Mouse (Mus musculus) liver, postnatal 0 days (tissue): ENCODE measurements at regions not wholly inside any gene's neighbourhood (a gene's known extent, or its start where the extent isn't known, plus 50 kb on each side); places are given as distances from the start of the nearest gene placed in this dataset.

ENCODE experiments used
- ATAC-seq: fragments of 200-750 bp; cut with Nextera tagmentation; 2 replicates; pipeline ENCODE4 v1.8.0; 2017; ENCODE audit warnings: mild to moderate bottlenecking, moderate library complexity
- DNase-seq: peaks from one replicate; pipeline ENCODE4 v3.0.0-alpha.2; 2016
- H3K27ac ChIP-seq: fragments of 300-500 bp; sonication (generic); 2 replicates; pipeline ENCODE4 v1.5.1; 2014; ENCODE audit warnings: antibody characterized with exemption, moderate library complexity, mild to moderate bottlenecking, low read depth
- H3K27me3 ChIP-seq: fragments of 300-500 bp; sonication (generic); 2 replicates; pipeline ENCODE4 v1.6.1; 2014; ENCODE audit warnings: low read length, control low read depth, mixed read lengths; ENCODE audit not compliant: insufficient read depth
- H3K36me3 ChIP-seq: fragments of 300-500 bp; sonication (generic); replicated peaks from 2 replicates; pipeline ENCODE4 v1.6.1; 2014; ENCODE audit warnings: mild to moderate bottlenecking, control low read depth, low read length, moderate library complexity, mixed read lengths; ENCODE audit not compliant: insufficient read depth
- H3K4me1 ChIP-seq: fragments of 300-500 bp; sonication (generic); 2 replicates; pipeline ENCODE4 v1.6.1; 2014; ENCODE audit warnings: antibody characterized with exemption, mild to moderate bottlenecking, control low read depth; ENCODE audit not compliant: insufficient read depth
- H3K4me2 ChIP-seq: fragments of 300-500 bp; sonication (generic); 2 replicates; pipeline ENCODE4 v1.6.1; 2014; ENCODE audit warnings: low read depth, mild to moderate bottlenecking, low read length, moderate library complexity, mixed read lengths
- H3K4me3 ChIP-seq: fragments of 300-500 bp; sonication (generic); 2 replicates; pipeline ENCODE4 v1.5.1; 2014; ENCODE audit warnings: low read depth, low read length
- H3K9ac ChIP-seq: fragments of 300-500 bp; sonication (generic); replicated peaks from 2 replicates; pipeline ENCODE4 v1.6.1; 2014; ENCODE audit warnings: mild to moderate bottlenecking, moderate library complexity
- H3K9me3 ChIP-seq: fragments of 300-500 bp; sonication (generic); 2 replicates; pipeline ENCODE4 v1.6.1; 2016; ENCODE audit warnings: mild to moderate bottlenecking, control low read depth, low read length, mixed read lengths
- CTCF ChIP-seq: sonication (generic); IDR thresholded peaks from 2 replicates; pipeline ENCODE4 v1.5.1; 2016; ENCODE audit warnings: antibody characterized with exemption, low read depth
- EP300 ChIP-seq: IDR thresholded peaks from 2 replicates; pipeline ENCODE4 v1.6.1; 2016; ENCODE audit warnings: antibody characterized with exemption, low read depth, mild to moderate bottlenecking
- whole genome bisulfite sequencing: fragments of 180-500 bp; shearing (Covaris S2); extraction: QIAGEN DNeasy Blood & Tissue Kit; methylation state at CpG from one replicate; pipeline ENCODE4 v1.1.7; 2014; ENCODE audit not compliant: insufficient replicate concordance; 5-methylcytosine and 5-hydroxymethylcytosine counted together

DNA sequence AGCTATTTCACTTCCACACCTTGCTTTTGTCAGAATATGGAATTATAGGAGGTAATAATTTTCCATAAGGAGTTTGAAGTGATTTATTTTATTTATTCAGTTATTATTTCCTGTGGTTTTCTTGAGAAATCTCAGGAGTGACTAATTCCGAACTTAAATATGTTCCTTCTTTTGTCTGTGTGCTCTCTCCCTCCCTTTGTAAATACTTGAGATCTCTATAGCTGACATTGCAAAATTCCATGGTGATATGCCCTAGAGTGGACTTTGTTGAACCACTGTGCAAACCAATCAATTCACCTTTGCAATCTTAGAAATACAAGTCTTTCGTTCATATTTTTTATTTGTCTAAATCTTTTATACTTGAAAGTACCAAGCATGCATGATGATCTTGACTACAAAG is 478.8 kb upstream of the Gm9747 start:
- DNase-seq = no peak
- Histone ChIP-seq H3K4me3 (no peak overlapping the region), H3K27me3 (no peaks in the 10 kb centered on the region), H3K4me1 (no peaks in the 10 kb centered on the region), H3K9ac (no peak overlapping the region), H3K36me3 (no peaks in the 10 kb centered on the region), H3K27ac (no peak overlapping the region), H3K4me2 (no peak overlapping the region), H3K9me3 (no peaks in the 10 kb centered on the region)
- TF ChIP-seq EP300 (no peak), CTCF (no peak)
- no peak for ATAC-seq
- WGBS = 60% methylated on average over 2 of the region's 2 CpGs

DNA sequence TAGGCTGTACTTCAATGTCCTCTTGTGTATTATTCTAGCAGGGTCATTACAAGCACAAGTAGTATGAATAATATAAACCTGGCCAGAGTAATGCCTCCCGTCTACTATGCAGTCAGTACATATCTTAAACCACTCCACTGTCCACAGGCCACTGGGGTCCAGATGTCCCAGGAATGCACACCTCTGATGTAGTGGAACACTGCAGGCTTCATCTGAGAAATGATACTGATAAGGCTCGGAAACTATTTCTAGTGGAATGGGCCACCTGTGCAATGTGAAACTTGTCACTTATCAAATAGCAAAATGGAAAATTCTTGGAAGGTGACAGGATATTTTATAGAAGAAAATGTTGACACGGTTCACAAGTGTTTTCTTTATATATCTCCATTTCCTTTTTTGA is 477.6 kb upstream of the Gm9747 start:
- ATAC-seq (no peak), DNase-seq (no peak)
- WGBS = 76% methylated on average over 3 of the region's 3 CpGs
- H3K4me2 ChIP-seq = no peak overlapping the region
- H3K9ac ChIP-seq = no peak overlapping the region
- no peaks in the 10 kb centered on the region for H3K4me1 ChIP-seq
- H3K36me3 ChIP-seq = no peaks in the 10 kb centered on the region
- no peak overlapping the region for H3K4me3 ChIP-seq
- no peak for TF ChIP-seq EP300
- no peak for TF ChIP-seq CTCF
- no peaks in the 10 kb centered on the region for H3K9me3 ChIP-seq
- H3K27me3 ChIP-seq = no peaks in the 10 kb centered on the region
- H3K27ac ChIP-seq = no peak overlapping the region

- Histone ChIP-seq H3K36me3 (no peaks in the 10 kb centered on the region), H3K4me1 (no peaks in the 10 kb centered on the region), H3K27ac (no peak overlapping the region), H3K9me3 (no peaks in the 10 kb centered on the region), H3K4me2 (no peak overlapping the region), H3K27me3 (no peaks in the 10 kb centered on the region), H3K4me3 (no peak overlapping the region), H3K9ac (no peak overlapping the region)
- no peak for TF ChIP-seq EP300
- no peak for TF ChIP-seq CTCF
- WGBS = 63% methylated on average over 2 of the region's 2 CpGs
- ATAC-seq (no peak), DNase-seq (no peak)
Observed at GRCm38 (mm10) chr1:81755694-81756093, 477.2 kb upstream of the Gm9747 start.

DNA sequence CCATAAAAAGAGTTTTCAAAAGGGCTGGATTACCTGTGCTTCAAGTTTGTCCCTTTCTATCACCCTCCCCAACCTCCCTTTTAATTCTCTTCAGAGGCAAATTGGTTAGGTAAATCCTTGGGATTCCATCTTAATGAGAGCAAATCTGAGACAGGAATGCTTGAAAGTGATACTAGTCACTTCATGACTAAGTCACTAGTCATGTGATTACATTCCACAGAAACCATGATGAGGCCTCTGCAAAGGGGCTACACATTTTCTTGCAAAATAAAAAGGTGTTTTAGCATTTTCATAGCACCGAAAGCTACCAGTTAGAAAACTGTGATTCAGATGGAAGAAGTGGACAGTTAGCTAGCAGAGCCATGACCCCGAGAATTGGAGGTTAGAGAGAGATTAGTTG is 473.0 kb upstream of the Gm9747 start:
- Histone ChIP-seq H3K27ac (no peak overlapping the region), H3K4me3 (no peak overlapping the region), H3K4me2 (no peak overlapping the region), H3K27me3 (no peaks in the 10 kb centered on the region), H3K36me3 (no peaks in the 10 kb centered on the region), H3K4me1 (no peaks in the 10 kb centered on the region), H3K9ac (no peak overlapping the region), H3K9me3 (no peaks in the 10 kb centered on the region)
- TF ChIP-seq EP300 (no peak), CTCF (no peak)
- 59% methylated on average over 2 of the region's 2 CpGs for WGBS
- DNase-seq = no peak
- no peak for ATAC-seq

DNA sequence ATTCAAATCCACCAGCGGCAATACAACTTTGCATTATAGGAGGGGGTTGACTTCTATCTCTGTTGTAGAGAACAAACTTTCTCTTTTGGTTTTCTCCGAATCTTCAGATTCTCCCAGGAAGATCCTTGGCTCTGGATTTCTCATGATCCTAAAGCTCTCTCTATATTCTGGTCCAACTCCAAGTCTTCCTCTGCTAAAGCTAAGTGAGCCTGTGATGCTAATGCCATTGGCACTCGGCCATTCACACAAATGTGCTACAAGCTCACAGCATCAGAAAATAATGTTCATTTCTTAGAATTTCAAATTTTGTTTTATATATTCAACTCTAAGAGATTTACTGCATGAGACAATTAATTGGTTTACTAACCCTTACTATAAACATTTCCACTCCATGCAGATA is 461.2 kb upstream of the Gm9747 start:
- WGBS = 85% methylated on average over 3 of the region's 3 CpGs

DNA sequence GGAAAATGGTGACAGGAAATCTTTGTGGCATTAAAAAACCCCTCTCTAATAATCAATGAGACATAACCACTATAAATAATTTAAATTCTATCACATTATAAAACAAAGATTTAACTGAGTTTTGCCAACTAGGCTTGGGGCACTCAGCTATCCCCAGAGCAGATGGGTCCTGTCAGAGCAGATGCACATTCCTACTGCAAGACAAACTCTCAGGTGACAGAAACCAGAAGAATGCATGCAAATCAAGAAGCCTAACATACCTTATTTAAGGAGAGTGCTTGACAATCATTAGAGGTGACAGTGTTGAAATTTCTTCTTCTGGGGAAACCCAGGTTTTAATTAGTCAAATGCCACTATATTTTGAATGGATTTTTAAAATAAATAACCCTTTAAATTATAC is 452.3 kb upstream of the Gm9747 start:
- H3K4me1 ChIP-seq = no peaks in the 10 kb centered on the region
- no peaks in the 10 kb centered on the region for H3K27me3 ChIP-seq
- H3K4me2 ChIP-seq = no peak overlapping the region
- H3K9ac ChIP-seq = no peak overlapping the region
- TF ChIP-seq CTCF (no peak), EP300 (no peak)
- no peaks in the 10 kb centered on the region for H3K36me3 ChIP-seq
- DNase-seq = no peak
- H3K4me3 ChIP-seq = no peak overlapping the region
- no peak for ATAC-seq
- H3K27ac ChIP-seq = no peak overlapping the region
- no peaks in the 10 kb centered on the region for H3K9me3 ChIP-seq

More for the DNA sequence above, 461.2 kb upstream of the Gm9747 start:
- Histone ChIP-seq H3K27ac (no peak overlapping the region), H3K4me2 (no peak overlapping the region), H3K27me3 (no peaks in the 10 kb centered on the region), H3K36me3 (no peaks in the 10 kb centered on the region), H3K4me1 (no peaks in the 10 kb centered on the region), H3K9ac (no peak overlapping the region), H3K4me3 (no peak overlapping the region), H3K9me3 (no peaks in the 10 kb centered on the region)
- no peak for TF ChIP-seq EP300
- no peak for TF ChIP-seq CTCF
- no peak for ATAC-seq
- DNase-seq = no peak

GRCm38 (mm10) chr1:81784305-81784704 is 448.6 kb upstream of the Gm9747 start:
- Histone ChIP-seq H3K27ac (no peak overlapping the region), H3K4me3 (no peak overlapping the region), H3K4me2 (no peak overlapping the region), H3K4me1 (no peaks in the 10 kb centered on the region), H3K9me3 (no peaks in the 10 kb centered on the region), H3K27me3 (no peaks in the 10 kb centered on the region), H3K9ac (no peak overlapping the region), H3K36me3 (no peaks in the 10 kb centered on the region)
- WGBS = 29% methylated on average over 1 of the region's 1 CpGs
- ATAC-seq (no peak), DNase-seq (no peak)
- TF ChIP-seq CTCF (no peak), EP300 (no peak)
